Mouse (Mus musculus): ENCODE data around the gene Hist1h3c. TPM values are rescaled to one million over a fixed set of nuclear protein-coding genes. Genes with fewer than 3 reads are reported as not detected.

The Hist1h3c gene
- polyA plus RNA-seq, 1 experiment from 2014 or later: 8.4 TPM

DNA sequence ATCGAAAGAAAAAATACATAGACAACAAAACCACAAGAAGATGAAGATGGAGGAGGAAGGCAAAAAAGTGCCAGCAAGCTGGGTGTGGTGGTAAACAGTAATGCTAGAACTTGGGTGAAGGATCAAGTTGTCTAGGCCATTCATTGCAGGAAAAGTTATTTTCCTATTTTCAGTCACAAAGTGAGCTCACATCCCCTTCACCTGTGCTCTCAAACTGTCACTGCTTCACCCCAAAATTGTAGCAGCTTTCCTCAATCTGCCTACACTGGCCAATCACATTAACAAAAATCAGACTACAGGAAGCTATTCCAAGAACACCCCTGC, 14.5 kb upstream of the Hist1h3c start:
- WGBS: 63% methylated on average over 1 of the region's 1 CpGs
- H3K9ac ChIP-seq (replicated peaks; ENCODE audit: low read depth, low read length): peak overlapping the region; percentile 22

GRCm38 (mm10) chr13:23759251-23759771, 13.9 kb upstream of the Hist1h3c start:
- Histone ChIP-seq H3K27ac (ENCODE audit: low read length) (no peak overlapping the region; the same call in 1 of the 2 replicates), H3K4me3 (ENCODE audit: low read depth, low read length) (no peak overlapping the region), H3K27me3 (ENCODE audit: control insufficient read depth, insufficient read depth, low read length) (no peaks in the 10 kb centered on the region), H3K9ac (replicated peaks; ENCODE audit: low read depth, low read length) (no peak overlapping the region), H3K4me1 (ENCODE audit: control insufficient read depth, insufficient read depth, low read length) (peaks cover 8% of the 10 kb centered on the region), H3K36me3 (ENCODE audit: control insufficient read depth, insufficient read depth, low read length) (no peaks in the 10 kb centered on the region), H3K9me3 (ENCODE audit: control insufficient read depth, low read depth, low read length) (no peaks in the 10 kb centered on the region), H3K4me2 (replicated peaks; ENCODE audit: low read depth, low read length) (no peak overlapping the region)
- no peak for ATAC-seq (ENCODE audit: insufficient number of reproducible peaks, insufficient read depth, low FRiP score, low read depth)
- 71% methylated on average over 3 of the region's 3 CpGs for WGBS

More for the DNA sequence above, 14.5 kb upstream of the Hist1h3c start:
- no peaks in the 10 kb centered on the region for H3K36me3 ChIP-seq (ENCODE audit: control insufficient read depth, insufficient read depth, low read length)
- H3K4me3 ChIP-seq (ENCODE audit: low read depth, low read length): peak overlapping the region; percentile 50
- H3K27me3 ChIP-seq (ENCODE audit: control insufficient read depth, insufficient read depth, low read length): no peaks in the 10 kb centered on the region
- H3K4me1 ChIP-seq (ENCODE audit: control insufficient read depth, insufficient read depth, low read length): peaks cover 11% of the 10 kb centered on the region
- peak overlapping the region; percentile 75 for H3K27ac ChIP-seq (ENCODE audit: low read length)
- no peak for ATAC-seq (ENCODE audit: insufficient number of reproducible peaks, insufficient read depth, low FRiP score, low read depth)
- no peaks in the 10 kb centered on the region for H3K9me3 ChIP-seq (ENCODE audit: control insufficient read depth, low read depth, low read length)
- peak overlapping the region; percentile 67 for H3K4me2 ChIP-seq (replicated peaks; ENCODE audit: low read depth, low read length)

- no peaks in the 10 kb centered on the region for H3K36me3 ChIP-seq (ENCODE audit: control insufficient read depth, insufficient read depth, low read length)
- H3K27me3 ChIP-seq (ENCODE audit: control insufficient read depth, insufficient read depth, low read length): no peaks in the 10 kb centered on the region
- ATAC-seq (ENCODE audit: insufficient number of reproducible peaks, insufficient read depth, low FRiP score, low read depth): no peak
- 43% methylated on average over 3 of the region's 3 CpGs for WGBS
- no peak overlapping the region for H3K4me2 ChIP-seq (replicated peaks; ENCODE audit: low read depth, low read length)
- no peak overlapping the region for H3K9ac ChIP-seq (replicated peaks; ENCODE audit: low read depth, low read length)
- H3K4me1 ChIP-seq (ENCODE audit: control insufficient read depth, insufficient read depth, low read length): peaks cover 11% of the 10 kb centered on the region
- peak overlapping the region; percentile 92; the same call in 1 of the 2 replicates for H3K27ac ChIP-seq (ENCODE audit: low read length)
- H3K4me3 ChIP-seq (ENCODE audit: low read depth, low read length): no peak overlapping the region
- H3K9me3 ChIP-seq (ENCODE audit: control insufficient read depth, low read depth, low read length): no peaks in the 10 kb centered on the region
These were observed 12.5 kb upstream of the Hist1h3c start for GRCm38 (mm10) chr13:23757921-23758320.

- peak overlapping the region; percentile 39 for H3K4me3 ChIP-seq (ENCODE audit: low read depth, low read length)
- H3K27me3 ChIP-seq (ENCODE audit: control insufficient read depth, insufficient read depth, low read length): no peaks in the 10 kb centered on the region
- H3K27ac ChIP-seq (ENCODE audit: low read length): peak overlapping the region; percentile 92
- H3K4me1 ChIP-seq (ENCODE audit: control insufficient read depth, insufficient read depth, low read length): peaks cover 13% of the 10 kb centered on the region
- no peaks in the 10 kb centered on the region for H3K9me3 ChIP-seq (ENCODE audit: control insufficient read depth, low read depth, low read length)
- WGBS: 2% methylated on average over 14 of the region's 23 CpGs
- ATAC-seq (ENCODE audit: insufficient number of reproducible peaks, insufficient read depth, low FRiP score, low read depth): no peak
- peak overlapping the region; percentile 70 for H3K4me2 ChIP-seq (replicated peaks; ENCODE audit: low read depth, low read length)
- H3K36me3 ChIP-seq (ENCODE audit: control insufficient read depth, insufficient read depth, low read length): no peaks in the 10 kb centered on the region
- H3K9ac ChIP-seq (replicated peaks; ENCODE audit: low read depth, low read length): peak overlapping the region; percentile 40; the same call in 1 of the 2 replicates
These were observed 11.9 kb upstream of the Hist1h3c start for GRCm38 (mm10) chr13:23757211-23757773.

DNA sequence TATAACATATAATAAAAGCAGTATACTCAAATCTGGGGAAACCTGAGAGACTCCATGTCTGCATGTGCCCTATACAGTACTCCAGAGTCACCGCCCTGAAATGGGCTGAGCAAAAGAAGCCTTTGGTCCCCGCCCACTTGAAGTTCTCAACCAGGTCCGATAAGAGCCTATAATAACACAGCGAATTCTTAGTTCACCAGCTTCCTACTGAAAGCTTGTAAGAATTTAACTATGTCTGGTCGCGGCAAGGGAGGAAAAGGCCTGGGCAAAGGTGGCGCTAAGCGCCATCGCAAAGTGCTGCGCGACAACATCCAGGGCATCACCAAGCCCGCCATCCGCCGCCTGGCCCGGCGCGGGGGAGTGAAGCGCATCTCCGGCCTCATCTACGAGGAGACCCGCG, 11.4 kb upstream of the Hist1h3c start, which contains the start of gene Hist1h4b:
Gene Hist1h4b, plus strand, starts transcription at position 224 of the 400 bp plus-strand sequence.
- no peaks in the 10 kb centered on the region for H3K36me3 ChIP-seq (ENCODE audit: control insufficient read depth, insufficient read depth, low read length)
- peak within 1 kb of the TSS; percentile 39 for H3K4me3 ChIP-seq (ENCODE audit: low read depth, low read length)
- ATAC-seq (ENCODE audit: insufficient number of reproducible peaks, insufficient read depth, low FRiP score, low read depth): peak; percentile 71
- peak within 1 kb of the TSS; percentile 70 for H3K4me2 ChIP-seq (replicated peaks; ENCODE audit: low read depth, low read length)
- H3K9me3 ChIP-seq (ENCODE audit: control insufficient read depth, low read depth, low read length): no peaks in the 10 kb centered on the region
- H3K27me3 ChIP-seq (ENCODE audit: control insufficient read depth, insufficient read depth, low read length): no peaks in the 10 kb centered on the region
- WGBS: 0% methylated on average over 17 of the region's 22 CpGs
- H3K27ac ChIP-seq (ENCODE audit: low read length): peak within 1 kb of the TSS; percentile 92
- H3K4me1 ChIP-seq (ENCODE audit: control insufficient read depth, insufficient read depth, low read length): peaks cover 13% of the 10 kb centered on the region
- H3K9ac ChIP-seq (replicated peaks; ENCODE audit: low read depth, low read length): peak within 1 kb of the TSS; percentile 40; the same call in 1 of the 2 replicates

- Histone ChIP-seq H3K36me3 (ENCODE audit: control insufficient read depth, insufficient read depth, low read length) (no peaks in the 10 kb centered on the region), H3K27ac (ENCODE audit: low read length) (no peak overlapping the region), H3K27me3 (ENCODE audit: control insufficient read depth, insufficient read depth, low read length) (no peaks in the 10 kb centered on the region), H3K4me1 (ENCODE audit: control insufficient read depth, insufficient read depth, low read length) (peaks cover 9% of the 10 kb centered on the region), H3K4me3 (ENCODE audit: low read depth, low read length) (no peak overlapping the region), H3K4me2 (replicated peaks; ENCODE audit: low read depth, low read length) (no peak overlapping the region), H3K9me3 (ENCODE audit: control insufficient read depth, low read depth, low read length) (no peaks in the 10 kb centered on the region), H3K9ac (replicated peaks; ENCODE audit: low read depth, low read length) (no peak overlapping the region)
- no peak for ATAC-seq (ENCODE audit: insufficient number of reproducible peaks, insufficient read depth, low FRiP score, low read depth)
These were observed 9.6 kb upstream of the Hist1h3c start for GRCm38 (mm10) chr13:23755000-23755399.

GRCm38 (mm10) chr13:23753314-23754078, 8.1 kb upstream of the Hist1h3c start:
- ATAC-seq (ENCODE audit: insufficient number of reproducible peaks, insufficient read depth, low FRiP score, low read depth): no peak
- peak overlapping the region; percentile 79; the same call in 1 of the 2 replicates for H3K27ac ChIP-seq (ENCODE audit: low read length)
- peak overlapping the region; percentile 37; the same call in 1 of the 2 replicates for H3K4me3 ChIP-seq (ENCODE audit: low read depth, low read length)
- H3K4me2 ChIP-seq (replicated peaks; ENCODE audit: low read depth, low read length): peak overlapping the region; percentile 40
- H3K4me1 ChIP-seq (ENCODE audit: control insufficient read depth, insufficient read depth, low read length): peaks cover 11% of the 10 kb centered on the region; the same call in 1 of the 2 replicates
- H3K9me3 ChIP-seq (ENCODE audit: control insufficient read depth, low read depth, low read length): no peaks in the 10 kb centered on the region
- H3K36me3 ChIP-seq (ENCODE audit: control insufficient read depth, insufficient read depth, low read length): no peaks in the 10 kb centered on the region
- no peaks in the 10 kb centered on the region for H3K27me3 ChIP-seq (ENCODE audit: control insufficient read depth, insufficient read depth, low read length)
- 46% methylated on average over 4 of the region's 4 CpGs for WGBS
- peak overlapping the region; percentile 34; the same call in 1 of the 2 replicates for H3K9ac ChIP-seq (replicated peaks; ENCODE audit: low read depth, low read length)

DNA sequence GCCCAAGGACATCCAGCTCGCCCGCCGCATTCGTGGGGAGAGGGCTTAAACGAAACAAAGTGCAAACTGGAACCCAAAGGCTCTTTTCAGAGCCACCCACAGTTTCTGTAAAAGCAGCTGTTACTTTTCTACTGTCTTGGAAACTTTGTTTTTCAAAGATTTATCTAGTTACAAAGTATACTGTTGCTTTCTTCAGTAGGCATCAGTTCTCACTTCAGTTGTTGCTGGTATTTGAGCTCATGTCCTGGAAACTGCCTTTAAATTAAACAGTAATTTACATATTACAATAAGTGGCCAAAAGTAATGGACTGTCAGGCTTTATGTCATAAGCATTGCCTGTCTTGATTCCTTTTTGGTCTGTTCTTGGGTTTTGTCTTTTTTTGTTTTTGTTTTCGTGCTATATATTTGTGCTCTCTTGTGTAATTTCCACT, 7.4 kb upstream of the Hist1h3c start:
- Histone ChIP-seq H3K4me2 (replicated peaks; ENCODE audit: low read depth, low read length) (peak overlapping the region; percentile 40), H3K27me3 (ENCODE audit: control insufficient read depth, insufficient read depth, low read length) (no peaks in the 10 kb centered on the region), H3K4me1 (ENCODE audit: control insufficient read depth, insufficient read depth, low read length) (peaks cover 18% of the 10 kb centered on the region), H3K9me3 (ENCODE audit: control insufficient read depth, low read depth, low read length) (no peaks in the 10 kb centered on the region), H3K4me3 (ENCODE audit: low read depth, low read length) (peak overlapping the region; percentile 37), H3K27ac (ENCODE audit: low read length) (peak overlapping the region; percentile 79; the same call in 1 of the 2 replicates), H3K9ac (replicated peaks; ENCODE audit: low read depth, low read length) (peak overlapping the region; percentile 34), H3K36me3 (ENCODE audit: control insufficient read depth, insufficient read depth, low read length) (no peaks in the 10 kb centered on the region)
- 2% methylated on average over 6 of the region's 6 CpGs for WGBS
- no peak for ATAC-seq (ENCODE audit: insufficient number of reproducible peaks, insufficient read depth, low FRiP score, low read depth)
